Mouse (Mus musculus): Measurements from ENCODE around the gene Foxn3.
A peak's percentile ranks its signal among the peaks of the same experiment; 100 is the strongest.

Gene Foxn3

GRCm38 (mm10) chr12:99412034-99412433 is 151.3 kb downstream of the Foxn3 start:
- DNase-seq: no peak

- DNase-seq: no peak
Measured at GRCm38 (mm10) chr12:99408651-99409050, 154.7 kb downstream of the Foxn3 start.

- no peak for DNase-seq
Measured at GRCm38 (mm10) chr12:99408089-99408488, 155.3 kb downstream of the Foxn3 start.

DNA sequence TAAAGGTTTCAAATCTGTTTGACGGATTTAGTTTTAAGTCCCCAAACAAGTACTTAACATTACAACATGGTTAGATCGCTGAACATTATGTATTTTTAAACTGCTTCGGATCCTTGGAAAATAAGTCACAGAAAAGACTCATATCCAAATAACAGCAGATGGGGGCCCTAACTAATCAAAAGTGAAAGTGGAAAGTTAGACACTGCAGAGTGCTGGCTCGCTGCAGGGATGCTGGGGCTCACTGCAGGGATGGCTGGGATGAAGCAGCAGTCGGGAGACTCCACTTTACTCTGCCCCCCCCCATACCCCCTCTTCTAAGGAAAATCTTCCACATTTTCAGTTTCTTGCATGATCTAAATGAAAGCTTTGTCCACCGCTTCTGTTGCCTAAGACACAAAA is 156.1 kb downstream of the Foxn3 start:
- no peak for DNase-seq

- no peak for DNase-seq
Measured at GRCm38 (mm10) chr12:99406697-99407317, 156.6 kb downstream of the Foxn3 start.

- DNase-seq: peak in 1 of 2 experiments; percentile 18
Measured at GRCm38 (mm10) chr12:99406254-99406653, 157.1 kb downstream of the Foxn3 start.

GRCm38 (mm10) chr12:99405401-99405800 is 158.0 kb downstream of the Foxn3 start:
- no peak for DNase-seq

GRCm38 (mm10) chr12:99403004-99403403 is 160.4 kb downstream of the Foxn3 start:
- no peak for DNase-seq

DNA sequence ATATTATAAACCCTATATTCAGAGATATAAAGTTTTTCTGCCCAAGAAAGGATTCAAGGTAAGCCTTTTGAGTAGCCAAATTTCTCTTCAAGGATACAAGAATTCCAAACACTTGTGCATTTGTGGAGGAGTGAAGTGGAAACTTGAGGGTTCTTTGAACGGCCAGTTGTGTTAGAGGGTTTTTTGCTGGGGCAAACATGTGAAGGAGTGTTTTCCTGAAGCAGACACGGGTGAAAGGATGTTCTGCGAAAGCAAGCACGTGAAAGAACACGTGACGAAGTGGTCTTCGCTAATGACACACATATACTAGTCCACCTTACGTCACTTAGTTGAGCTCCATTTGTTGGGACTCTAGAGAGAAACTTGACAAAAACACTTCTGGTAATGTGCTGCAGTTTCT is 162.5 kb downstream of the Foxn3 start:
- DNase-seq: no peak

DNA sequence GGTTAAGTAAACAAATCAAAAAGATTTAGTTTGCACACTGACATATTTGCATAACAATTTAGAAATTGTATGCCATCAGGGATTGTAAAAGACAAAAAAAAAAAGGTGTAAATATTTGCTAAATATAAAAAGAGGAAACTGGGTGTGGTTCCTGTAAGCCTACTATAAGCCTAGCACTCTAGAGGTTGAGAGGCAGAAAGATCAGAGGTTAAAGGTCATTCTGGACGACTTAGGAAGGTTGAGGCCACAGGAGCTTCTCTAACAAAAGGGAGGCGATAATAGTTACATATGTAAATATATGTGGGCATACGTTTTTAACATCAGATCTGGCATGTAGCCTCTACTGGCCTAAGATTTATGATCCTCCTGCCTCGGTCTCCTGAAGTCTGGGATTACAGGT is 163.8 kb downstream of the Foxn3 start:
- DNase-seq: no peak

- DNase-seq: no peak
Measured at GRCm38 (mm10) chr12:99396461-99396860, 166.9 kb downstream of the Foxn3 start.

- DNase-seq: no peak
Measured at GRCm38 (mm10) chr12:99395082-99395481, 168.3 kb downstream of the Foxn3 start.

GRCm38 (mm10) chr12:99394676-99395075 is 168.7 kb downstream of the Foxn3 start:
- no peak for DNase-seq

GRCm38 (mm10) chr12:99393867-99394630 is 169.3 kb downstream of the Foxn3 start:
- DNase-seq: no peak

DNA sequence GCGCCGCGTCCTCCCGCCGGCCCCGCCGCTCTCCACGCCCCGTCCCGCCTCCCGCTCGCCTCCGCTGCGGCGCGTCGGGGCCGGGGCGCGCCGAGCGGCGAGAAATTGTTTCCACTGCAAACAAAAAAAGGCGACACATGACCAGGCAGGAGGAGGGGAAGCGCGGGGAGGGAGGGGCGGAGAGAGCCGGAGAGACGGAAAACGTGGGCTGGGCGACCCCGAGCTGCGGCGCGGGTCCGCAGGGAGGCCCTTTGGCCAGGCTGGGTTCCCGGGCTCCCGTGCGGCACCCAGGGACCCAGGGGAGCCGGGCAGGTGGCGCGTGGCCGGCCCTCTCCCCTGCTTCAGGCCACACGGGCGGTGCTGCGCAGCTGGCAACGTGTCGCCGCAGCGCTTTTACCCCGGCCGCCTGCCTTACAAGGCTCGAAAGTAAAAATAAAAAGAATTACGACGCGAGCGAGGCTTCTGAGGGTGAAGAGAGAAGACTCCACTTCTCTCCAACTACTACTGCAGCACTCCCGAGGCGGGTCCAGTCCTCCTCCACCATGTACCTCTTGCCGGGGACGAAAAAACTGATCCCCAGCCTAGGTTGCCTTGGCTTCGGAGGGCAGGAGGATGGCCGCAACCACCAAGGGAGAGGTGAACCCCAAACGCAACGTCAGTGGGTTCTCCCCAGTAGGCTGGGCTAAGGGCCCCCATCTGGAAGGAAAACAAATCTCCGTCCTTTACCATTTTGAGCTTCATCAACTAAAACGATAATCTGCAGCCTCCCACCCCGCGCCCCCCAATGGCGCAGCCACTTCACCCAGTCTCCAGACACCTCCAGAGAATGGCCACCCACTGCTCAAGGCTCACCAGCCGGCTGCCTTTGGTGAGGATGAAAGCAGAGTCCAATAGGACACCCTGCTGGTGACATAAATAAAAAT is 170.2 kb downstream of the Foxn3 start:
- DNase-seq: peak; percentile 81 to 83

GRCm38 (mm10) chr12:99391942-99392880 is 171.2 kb downstream of the Foxn3 start:
- DNase-seq: peak; percentile 98 to 99

- DNase-seq: no peak
Measured at GRCm38 (mm10) chr12:99390429-99390828, 173.0 kb downstream of the Foxn3 start.

DNA sequence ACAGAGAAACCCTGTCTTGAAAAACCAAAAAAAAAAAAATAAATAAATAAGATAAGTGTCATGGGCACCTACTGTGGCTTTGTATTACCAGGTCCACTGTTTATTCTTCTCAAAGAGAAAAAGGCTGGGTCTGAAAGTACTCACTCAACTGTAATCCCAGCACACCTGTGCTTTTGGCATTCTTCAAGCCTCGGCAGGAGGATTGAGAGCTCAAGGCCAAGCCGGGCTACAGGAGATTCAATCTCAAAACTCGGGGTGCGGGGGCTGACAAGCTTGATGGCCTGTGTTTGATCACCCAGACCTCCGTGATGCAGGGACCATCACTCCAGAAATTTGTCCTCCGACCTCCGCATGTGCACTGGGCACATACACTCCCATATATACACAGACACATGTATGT is 174.1 kb downstream of the Foxn3 start:
- DNase-seq: no peak

DNA sequence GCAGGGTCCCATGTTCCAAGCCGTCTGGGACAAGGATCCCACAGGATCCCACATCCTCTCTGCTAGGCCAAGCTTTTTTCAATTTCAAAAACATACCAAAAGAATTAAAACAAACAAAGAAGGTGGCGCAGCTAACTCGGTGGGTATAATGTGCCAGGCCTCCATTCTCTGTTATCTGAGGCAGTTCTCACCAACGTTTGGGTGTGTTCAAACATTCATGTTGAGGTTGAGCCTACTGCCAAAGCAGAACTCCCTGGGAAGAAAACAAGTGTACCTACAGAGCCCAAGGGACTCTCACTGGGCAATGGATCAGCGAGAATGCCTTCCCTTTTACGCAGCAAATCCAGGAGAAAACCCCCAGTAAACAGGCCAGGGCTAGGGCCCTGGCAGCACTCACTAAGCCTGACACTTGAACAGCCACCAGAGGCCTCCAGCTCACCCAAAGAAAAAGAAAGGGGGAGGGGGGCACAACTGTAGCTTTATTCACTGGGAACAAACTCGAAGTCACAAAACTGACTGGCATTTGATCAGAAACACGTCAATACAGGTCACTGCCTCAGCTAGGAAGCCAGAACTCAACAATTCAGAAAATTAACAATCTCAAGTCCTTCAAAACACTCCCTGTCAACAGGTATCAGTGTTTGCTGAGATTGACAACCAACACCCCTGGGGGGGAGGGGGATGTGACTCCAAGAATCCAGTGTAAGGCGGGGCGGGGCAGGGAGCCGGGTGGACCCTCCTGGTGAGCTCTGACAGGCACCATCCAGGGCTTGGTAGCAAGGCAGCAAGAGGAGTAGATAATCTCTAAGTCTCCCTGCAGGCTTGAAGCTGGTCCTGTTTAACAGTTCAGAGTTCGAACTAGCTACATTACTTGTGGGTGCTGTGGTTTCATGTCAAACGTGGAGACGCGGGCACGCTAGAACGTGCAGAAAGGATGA is 177.2 kb downstream of the Foxn3 start:
- DNase-seq: no peak

- DNase-seq: no peak
Measured at GRCm38 (mm10) chr12:99385073-99385472, 178.3 kb downstream of the Foxn3 start.

- no peak for DNase-seq
Measured at GRCm38 (mm10) chr12:99381317-99381716, 182.1 kb downstream of the Foxn3 start.

Measured in spleen, adult 18-20 months (tissue).